Mouse (Mus musculus): ENCODE data around the gene Dhrs11.

GRCm38 (mm10) chr11:84825261-84825807 lies 3.5 kb downstream of the Dhrs11 start:
- TF ChIP-seq POLR2A (IDR thresholded peaks at IDR 0.05; ENCODE audit: borderline replicate concordance, insufficient read depth, low read length): no peak
- no peak for TF ChIP-seq CTCF (IDR thresholded peaks at IDR 0.05; ENCODE audit: borderline replicate concordance, insufficient read depth, low read depth, low read length)
